Mouse (Mus musculus) heart, adult 11 months (tissue): ENCODE measurements around the gene BC049730.
A peak's percentile ranks its signal among the peaks of the same experiment; 100 is the strongest.
"Not testable (repeated sequence)": the region's sequence is repeated elsewhere in the genome, so short reads cannot be mapped to it uniquely, and the experiment has no call there.

ENCODE experiments used
- DNase-seq: peaks from one replicate; pipeline ENCODE4 v3.0.0; 2022

BC049730 gene

GRCm38 (mm10) chr7:24708832-24709292, at the start of gene BC049730:
Gene BC049730, plus strand, starts transcription at chr7:24709242.
- no peak for DNase-seq

- DNase-seq, result peak; percentile 71
Measured at GRCm38 (mm10) chr7:24659737-24660357, 49.2 kb upstream of the BC049730 start.

- peak; percentile 82 for DNase-seq
Measured at GRCm38 (mm10) chr7:24661118-24661904, 47.7 kb upstream of the BC049730 start.

GRCm38 (mm10) chr7:24662575-24662974, 46.5 kb upstream of the BC049730 start:
- DNase-seq, result peak; percentile 93

GRCm38 (mm10) chr7:24664301-24664700, 44.7 kb upstream of the BC049730 start:
- DNase-seq, result peak; percentile 62

- peak; percentile 73 for DNase-seq
Measured at GRCm38 (mm10) chr7:24664959-24665358, 44.1 kb upstream of the BC049730 start.

- peak; percentile 81 for DNase-seq
Measured at GRCm38 (mm10) chr7:24671944-24672439, 37.0 kb upstream of the BC049730 start.

GRCm38 (mm10) chr7:24676575-24676974, 32.5 kb upstream of the BC049730 start, which contains the start of gene Tex101:
Gene Tex101, minus strand, starts transcription at chr7:24676675.
- peak; percentile 50 for DNase-seq

- DNase-seq, result peak; percentile 39
Measured at GRCm38 (mm10) chr7:24684121-24684520, 24.9 kb upstream of the BC049730 start.

GRCm38 (mm10) chr7:24687519-24687918, 21.5 kb upstream of the BC049730 start:
- peak; percentile 79 for DNase-seq

- DNase-seq, result peak; percentile 54
Measured at GRCm38 (mm10) chr7:24692693-24693092, 16.3 kb upstream of the BC049730 start.

GRCm38 (mm10) chr7:24697891-24698290, 11.2 kb upstream of the BC049730 start:
- not testable (repeated sequence) for DNase-seq

- peak; percentile 66 for DNase-seq
Measured at GRCm38 (mm10) chr7:24702841-24703240, 6.2 kb upstream of the BC049730 start.

- no peak for DNase-seq
Measured at GRCm38 (mm10) chr7:24715039-24715438, 6.0 kb downstream of the BC049730 start.

- DNase-seq, result not testable (repeated sequence)
Measured at GRCm38 (mm10) chr7:24726808-24727207, 17.8 kb downstream of the BC049730 start, which contains the start of gene Gm4763. Gene Gm4763, minus strand, starts transcription at chr7:24726908.

GRCm38 (mm10) chr7:24735970-24736670, 27.1 kb downstream of the BC049730 start:
- DNase-seq, result no peak

GRCm38 (mm10) chr7:24750695-24751094, 41.7 kb downstream of the BC049730 start:
- DNase-seq, result no peak

- DNase-seq, result no peak
Measured at GRCm38 (mm10) chr7:24751610-24752009, 42.6 kb downstream of the BC049730 start.

GRCm38 (mm10) chr7:24753476-24753875, 44.4 kb downstream of the BC049730 start:
- DNase-seq, result no peak

- no peak for DNase-seq
Measured at GRCm38 (mm10) chr7:24758520-24758919, 49.5 kb downstream of the BC049730 start.

GRCm38 (mm10) chr7:24760211-24760610, 51.2 kb downstream of the BC049730 start, which contains the start of gene Cd177:
Gene Cd177, minus strand, starts transcription at chr7:24760311.
- no peak for DNase-seq

- DNase-seq, result no peak
Measured at GRCm38 (mm10) chr7:24761161-24761560, 52.1 kb downstream of the BC049730 start.

GRCm38 (mm10) chr7:24762574-24762973, 53.5 kb downstream of the BC049730 start:
- DNase-seq, result no peak
